Mouse (Mus musculus): ENCODE measurements around the gene Elavl1. TPM values are rescaled to one million over a fixed set of nuclear protein-coding genes. Genes with fewer than 3 reads are reported as not detected.
"Not testable (repeated sequence)": the region's sequence is repeated elsewhere in the genome, so short reads cannot be mapped to it uniquely, and the experiment has no call there.

Elavl1 gene
- total RNA-seq (2018; cell fraction: chromatin; rRNA removed) = 10 to 100 TPM; 38.3 to 79.1 (median 55.5) TPM
- total RNA-seq (2018; cell fraction: cytosol; rRNA removed) = 10 to 100 TPM; 58.8 to 84.1 (median 66.9) TPM
- 10 to 100 TPM; 37.6 to 69.2 (median 50.8) TPM for total RNA-seq (2018; cell fraction: nucleus; rRNA removed)
- 38.9 to 70.8 TPM (median 49.9 TPM) in 3 replicates for polyA plus RNA-seq (2018)

DNA sequence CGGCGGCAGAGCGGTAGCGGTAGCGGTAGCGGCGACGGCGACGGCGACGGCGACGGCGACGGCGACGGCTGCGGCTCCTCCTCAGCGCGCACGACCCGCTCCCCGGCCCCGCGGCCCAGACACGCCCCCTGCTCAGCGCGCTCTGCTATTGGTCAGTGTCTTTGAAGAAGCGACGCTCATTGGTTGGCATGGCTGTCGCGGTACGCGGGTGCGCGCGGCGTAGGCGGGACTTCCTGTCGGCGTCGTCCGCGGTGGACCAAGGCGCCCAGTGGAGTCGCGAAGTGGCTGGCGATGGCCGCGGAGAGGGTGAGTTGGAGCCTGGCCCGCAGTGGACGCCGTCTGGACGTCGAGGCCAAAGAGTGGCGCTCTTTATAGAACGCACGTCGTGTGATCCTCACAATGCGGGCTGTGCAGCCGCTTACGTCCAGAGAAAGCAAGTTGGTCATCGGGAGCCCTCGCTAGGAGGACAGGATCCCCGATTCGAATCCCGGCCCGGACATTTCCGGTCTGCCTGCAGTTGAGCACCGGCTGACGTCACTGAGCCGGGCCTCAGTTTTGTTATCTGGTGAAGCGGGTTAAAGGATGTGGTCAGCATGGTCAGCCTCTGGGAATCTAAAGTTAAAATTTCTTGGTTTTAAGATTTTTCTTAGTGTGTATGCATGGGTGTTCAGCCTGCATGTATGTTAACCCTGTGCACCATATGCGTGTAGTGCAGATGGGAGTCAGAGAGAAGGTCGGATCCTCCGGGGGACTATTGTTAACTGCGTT lies at the start of gene Elavl1, which contains the start of gene Ccl25:
Elavl1 (minus strand) TSS at position 431 of the 768 bp plus-strand sequence.
Ccl25 (plus strand) TSS at position 228 of the 768 bp plus-strand sequence.
- peak within 1 kb of the TSS; percentile 65 for H3K27ac ChIP-seq
- WGBS (ENCODE audit: missing documents) = under 1% methylated on average over 78 of the region's 78 CpGs

GRCm38 (mm10) chr8:4372657-4373056 lies 47.4 kb upstream of the Elavl1 start:
- Histone ChIP-seq H3K79me2 (ENCODE audit: inconsistent target) (no peaks in the 10 kb centered on the region), H3K36me3 (ENCODE audit: inconsistent target) (no peaks in the 10 kb centered on the region), H3K27ac (no peak overlapping the region), H3K4me3 (ENCODE audit: inconsistent target) (no peak overlapping the region)
- 78% methylated on average over 2 of the region's 2 CpGs for WGBS (ENCODE audit: missing documents)

More for the DNA sequence above, at the start of gene Elavl1, which contains the start of gene Ccl25:
- H3K4me3 ChIP-seq (ENCODE audit: inconsistent target) = peak within 1 kb of the TSS; percentile 62
- peaks cover 72% of the 10 kb centered on the region for H3K79me2 ChIP-seq (ENCODE audit: inconsistent target)
- peaks cover 14% of the 10 kb centered on the region for H3K36me3 ChIP-seq (ENCODE audit: inconsistent target)

- Histone ChIP-seq H3K36me3 (ENCODE audit: inconsistent target) (no peaks in the 10 kb centered on the region), H3K27ac (no peak overlapping the region), H3K79me2 (ENCODE audit: inconsistent target) (no peaks in the 10 kb centered on the region), H3K4me3 (ENCODE audit: inconsistent target) (no peak overlapping the region)
- 35% methylated on average over 2 of the region's 2 CpGs for WGBS (ENCODE audit: missing documents)
Measured at GRCm38 (mm10) chr8:4370078-4370477, 44.9 kb upstream of the Elavl1 start.

- no peaks in the 10 kb centered on the region for H3K36me3 ChIP-seq (ENCODE audit: inconsistent target)
- H3K79me2 ChIP-seq (ENCODE audit: inconsistent target) = no peaks in the 10 kb centered on the region
- WGBS (ENCODE audit: missing documents) = 93% methylated on average over 4 of the region's 4 CpGs
- H3K4me3 ChIP-seq (ENCODE audit: inconsistent target) = no peak overlapping the region
- no peak overlapping the region for H3K27ac ChIP-seq
Measured at GRCm38 (mm10) chr8:4368470-4368869, 43.3 kb upstream of the Elavl1 start.

GRCm38 (mm10) chr8:4367808-4368207 lies 42.6 kb upstream of the Elavl1 start:
- H3K36me3 ChIP-seq (ENCODE audit: inconsistent target) = no peaks in the 10 kb centered on the region
- no peaks in the 10 kb centered on the region for H3K79me2 ChIP-seq (ENCODE audit: inconsistent target)
- H3K27ac ChIP-seq = no peak overlapping the region
- 86% methylated on average over 11 of the region's 11 CpGs for WGBS (ENCODE audit: missing documents)
- H3K4me3 ChIP-seq (ENCODE audit: inconsistent target) = no peak overlapping the region

GRCm38 (mm10) chr8:4366189-4366588 lies 41.0 kb upstream of the Elavl1 start:
- H3K36me3 ChIP-seq (ENCODE audit: inconsistent target) = no peaks in the 10 kb centered on the region
- H3K27ac ChIP-seq = no peak overlapping the region
- no peak overlapping the region for H3K4me3 ChIP-seq (ENCODE audit: inconsistent target)
- no peaks in the 10 kb centered on the region for H3K79me2 ChIP-seq (ENCODE audit: inconsistent target)
- WGBS (ENCODE audit: missing documents) = 90% methylated on average over 3 of the region's 3 CpGs

GRCm38 (mm10) chr8:4360922-4361321 lies 35.7 kb upstream of the Elavl1 start:
- no peaks in the 10 kb centered on the region for H3K36me3 ChIP-seq (ENCODE audit: inconsistent target)
- WGBS (ENCODE audit: missing documents) = 94% methylated on average over 2 of the region's 2 CpGs
- no peak overlapping the region for H3K27ac ChIP-seq
- no peak overlapping the region for H3K4me3 ChIP-seq (ENCODE audit: inconsistent target)
- H3K79me2 ChIP-seq (ENCODE audit: inconsistent target) = no peaks in the 10 kb centered on the region

DNA sequence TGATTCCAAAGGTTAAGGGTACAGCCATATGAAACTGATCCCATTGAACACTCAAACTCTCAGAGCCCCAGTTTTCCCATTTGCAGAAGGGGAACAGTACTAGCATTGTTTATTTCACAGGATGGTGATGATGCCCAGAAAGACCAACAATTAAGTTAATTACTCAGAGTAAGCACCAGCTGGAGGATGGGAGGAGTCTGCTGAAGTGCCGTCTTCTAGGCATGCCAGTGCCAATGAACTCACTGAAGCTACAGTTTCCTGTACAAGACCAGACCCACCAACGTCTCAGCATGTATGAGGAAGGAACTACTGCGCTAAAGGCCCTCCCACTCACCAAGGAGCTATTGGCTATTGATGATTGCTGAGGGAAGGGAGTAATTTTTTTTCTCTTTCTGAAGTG lies 34.1 kb upstream of the Elavl1 start:
- 49% methylated on average over 3 of the region's 3 CpGs for WGBS (ENCODE audit: missing documents)
- no peaks in the 10 kb centered on the region for H3K36me3 ChIP-seq (ENCODE audit: inconsistent target)
- no peak overlapping the region for H3K4me3 ChIP-seq (ENCODE audit: inconsistent target)
- H3K27ac ChIP-seq = no peak overlapping the region
- H3K79me2 ChIP-seq (ENCODE audit: inconsistent target) = no peaks in the 10 kb centered on the region

DNA sequence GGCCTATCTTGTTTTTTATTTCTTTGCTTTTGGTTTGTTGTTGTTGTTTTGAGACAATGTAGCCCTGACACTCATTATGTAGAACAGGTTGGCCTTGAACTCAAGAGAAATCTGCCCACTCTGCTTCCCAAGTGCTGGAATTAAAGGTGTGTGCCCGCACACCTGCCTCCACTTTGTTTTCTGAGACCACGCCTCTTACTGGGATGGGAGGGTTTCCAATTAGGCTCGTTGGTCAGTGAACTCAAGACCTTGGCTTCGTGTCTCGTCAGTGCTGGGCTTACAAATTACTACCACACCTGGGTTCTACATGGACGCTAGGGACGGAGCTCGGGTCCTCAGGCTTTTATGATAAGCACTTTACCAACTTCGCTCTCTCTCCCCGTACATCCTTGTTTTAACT lies 30.2 kb upstream of the Elavl1 start:
- WGBS (ENCODE audit: missing documents) = 96% methylated on average over 10 of the region's 10 CpGs
- Histone ChIP-seq H3K27ac (no peak overlapping the region), H3K36me3 (ENCODE audit: inconsistent target) (no peaks in the 10 kb centered on the region), H3K4me3 (ENCODE audit: inconsistent target) (no peak overlapping the region), H3K79me2 (ENCODE audit: inconsistent target) (no peaks in the 10 kb centered on the region)

- WGBS (ENCODE audit: missing documents) = 90% methylated on average over 1 of the region's 1 CpGs
- no peaks in the 10 kb centered on the region for H3K79me2 ChIP-seq (ENCODE audit: inconsistent target)
- no peak overlapping the region for H3K27ac ChIP-seq
- no peaks in the 10 kb centered on the region for H3K36me3 ChIP-seq (ENCODE audit: inconsistent target)
- H3K4me3 ChIP-seq (ENCODE audit: inconsistent target) = no peak overlapping the region
Measured at GRCm38 (mm10) chr8:4354516-4354915, 29.3 kb upstream of the Elavl1 start.

DNA sequence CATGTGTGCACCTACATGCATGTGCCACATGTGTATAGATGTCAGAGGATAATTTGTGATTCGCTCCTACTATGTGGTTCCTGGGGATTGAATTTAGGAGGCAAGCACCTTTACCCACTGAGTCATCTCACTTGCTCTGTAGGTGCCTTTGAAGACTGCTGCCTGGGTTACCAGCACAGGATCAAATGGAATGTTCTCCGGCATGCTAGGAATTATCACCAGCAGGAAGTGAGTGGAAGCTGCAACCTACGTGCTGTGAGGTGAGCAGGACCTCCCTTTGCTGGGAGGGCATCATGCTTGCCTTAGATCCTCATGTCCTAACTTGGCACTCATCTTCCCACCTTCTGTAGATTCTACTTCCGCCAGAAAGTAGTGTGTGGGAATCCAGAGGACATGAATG lies 28.5 kb upstream of the Elavl1 start:
- Histone ChIP-seq H3K27ac (no peak overlapping the region), H3K36me3 (ENCODE audit: inconsistent target) (no peaks in the 10 kb centered on the region), H3K79me2 (ENCODE audit: inconsistent target) (no peaks in the 10 kb centered on the region), H3K4me3 (ENCODE audit: inconsistent target) (no peak overlapping the region)
- 95% methylated on average over 4 of the region's 4 CpGs for WGBS (ENCODE audit: missing documents)

DNA sequence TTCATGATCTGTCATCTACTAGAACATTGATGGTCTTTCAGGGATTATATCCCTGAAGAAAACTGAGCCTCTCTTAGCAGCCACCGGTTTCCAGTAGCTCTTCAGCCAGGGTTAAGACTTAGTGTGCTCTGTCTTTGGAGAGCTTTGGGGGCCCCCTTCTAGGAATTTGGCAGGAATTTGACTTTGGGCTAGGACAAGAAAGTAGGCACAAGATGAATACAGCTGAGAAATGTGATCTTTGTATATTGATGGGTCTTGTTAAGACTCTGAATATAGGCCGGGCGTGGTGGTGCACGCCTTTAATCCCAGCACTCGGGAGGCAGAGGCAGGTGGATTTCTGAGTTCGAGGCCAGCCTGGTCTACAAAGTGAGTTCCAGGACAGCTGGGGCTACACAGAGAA lies 27.3 kb upstream of the Elavl1 start:
- 100% methylated on average over 1 of the region's 6 CpGs for WGBS (ENCODE audit: missing documents)
- not testable (repeated sequence) for H3K4me3 ChIP-seq (ENCODE audit: inconsistent target); H3K27ac ChIP-seq; H3K36me3 ChIP-seq (ENCODE audit: inconsistent target); H3K79me2 ChIP-seq (ENCODE audit: inconsistent target)

GRCm38 (mm10) chr8:4350618-4351017 lies 25.4 kb upstream of the Elavl1 start:
- Histone ChIP-seq H3K4me3 (ENCODE audit: inconsistent target) (no peak overlapping the region), H3K79me2 (ENCODE audit: inconsistent target) (no peaks in the 10 kb centered on the region), H3K36me3 (ENCODE audit: inconsistent target) (no peaks in the 10 kb centered on the region), H3K27ac (no peak overlapping the region)
- WGBS (ENCODE audit: missing documents) = 90% methylated on average over 3 of the region's 3 CpGs

DNA sequence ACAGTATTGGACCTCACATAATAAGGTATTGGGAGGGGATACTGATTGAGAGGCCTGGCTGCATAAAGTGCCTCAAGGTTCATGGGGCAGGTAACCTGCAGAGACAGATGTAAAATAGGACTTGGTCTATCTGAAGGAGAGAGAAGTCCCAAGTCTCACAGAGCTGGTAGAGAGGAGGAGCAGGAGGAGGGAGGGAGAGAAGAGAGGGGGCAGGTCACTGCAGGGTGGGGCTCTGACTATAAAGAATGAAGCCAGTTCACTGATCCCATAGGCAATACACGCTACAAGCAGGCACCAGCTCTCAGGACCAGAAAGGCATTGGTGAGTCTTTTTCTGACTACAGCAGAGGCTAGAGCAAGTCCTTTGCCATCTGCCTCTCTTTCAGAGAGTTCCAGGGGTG lies 24.1 kb upstream of the Elavl1 start:
- Histone ChIP-seq H3K4me3 (ENCODE audit: inconsistent target) (no peak overlapping the region), H3K36me3 (ENCODE audit: inconsistent target) (no peaks in the 10 kb centered on the region), H3K27ac (no peak overlapping the region), H3K79me2 (ENCODE audit: inconsistent target) (no peaks in the 10 kb centered on the region)
- WGBS (ENCODE audit: missing documents) = 92% methylated on average over 1 of the region's 1 CpGs

DNA sequence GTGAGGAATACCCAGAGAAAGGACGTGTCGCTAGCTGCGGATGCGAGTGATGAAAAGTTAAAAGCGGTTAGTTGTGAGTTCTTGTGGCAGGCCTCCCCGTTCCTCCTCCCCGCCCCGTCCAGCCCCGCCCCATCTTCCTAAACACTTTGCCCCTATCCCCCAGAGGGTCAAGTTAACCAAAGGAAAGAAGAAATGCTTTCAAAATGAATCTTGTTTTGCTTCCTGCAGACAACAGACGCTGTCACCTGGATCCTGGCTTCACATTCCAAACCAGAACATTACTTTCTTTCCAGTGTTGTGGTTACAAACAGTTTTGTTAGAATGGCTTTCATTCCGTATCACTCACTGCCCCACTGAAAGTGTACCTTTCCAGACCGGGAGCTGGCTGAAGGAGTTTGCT lies 23.1 kb upstream of the Elavl1 start:
- Histone ChIP-seq H3K79me2 (ENCODE audit: inconsistent target) (no peaks in the 10 kb centered on the region), H3K36me3 (ENCODE audit: inconsistent target) (no peaks in the 10 kb centered on the region), H3K27ac (no peak overlapping the region), H3K4me3 (ENCODE audit: inconsistent target) (no peak overlapping the region)
- WGBS (ENCODE audit: missing documents) = 27% methylated on average over 12 of the region's 12 CpGs

Data from macrophage (primary cell).